Mouse (Mus musculus) C2C12 (cell line): ENCODE data around the gene Zfhx3. TPM values are rescaled to one million over a fixed set of nuclear protein-coding genes. Genes with fewer than 3 reads are reported as not detected.

Source experiments
- H3K27me3 ChIP-seq: one replicate; pipeline ENCODE4 v1.6.1; 2011; ENCODE audit not compliant: control insufficient read depth, insufficient read depth, insufficient read length
- H3K36me3 ChIP-seq: one replicate; pipeline ENCODE4 v1.6.1; 2011; ENCODE audit not compliant: control insufficient read depth, insufficient read depth
- H3K4me3 ChIP-seq: one replicate; pipeline ENCODE4 v1.5.1; 2011; ENCODE audit warnings: mild to moderate bottlenecking, control low read depth; ENCODE audit not compliant: poor library complexity, insufficient read depth, severe bottlenecking
- H3K79me2 ChIP-seq: one replicate; pipeline ENCODE4 v1.6.1; 2011; ENCODE audit not compliant: control insufficient read depth, insufficient read depth
- H3K79me3 ChIP-seq: one replicate; pipeline ENCODE4 v1.6.1; 2011; ENCODE audit warnings: low read depth, control low read depth
- H3ac ChIP-seq: one replicate; pipeline ENCODE3; 2011; ENCODE audit warnings: low read depth; ENCODE audit not compliant: control insufficient read depth, insufficient read length
- CEBPB ChIP-seq: IDR thresholded peaks from one replicate; pipeline ENCODE4 v1.6.1; 2011; ENCODE audit warnings: low read depth, mild to moderate bottlenecking, control low read depth, moderate library complexity
- CTCF ChIP-seq: IDR thresholded peaks from one replicate; pipeline ENCODE4 v1.5.1; 2011; ENCODE audit not compliant: control insufficient read depth, insufficient read depth, insufficient read length
- FOSL1 ChIP-seq: IDR thresholded peaks from one replicate; pipeline ENCODE4 v1.8.0; 2011; ENCODE audit warnings: mild to moderate bottlenecking, low read length; ENCODE audit not compliant: poor library complexity, insufficient read depth, severe bottlenecking
- MAX ChIP-seq: IDR thresholded peaks from one replicate; pipeline ENCODE4 v1.6.1; 2011; ENCODE audit warnings: mild to moderate bottlenecking, control low read depth
- MYOD1 ChIP-seq: IDR thresholded peaks from one replicate; pipeline ENCODE4 v1.6.1; 2011; ENCODE audit warnings: low read depth; ENCODE audit not compliant: control insufficient read depth, insufficient read length
- MYOG ChIP-seq: IDR thresholded peaks from one replicate; pipeline ENCODE4 v1.6.1; 2011; ENCODE audit not compliant: control insufficient read depth, insufficient read length; ENCODE audit errors: extremely low read depth
- USF1 ChIP-seq: IDR thresholded peaks from one replicate; pipeline ENCODE4 v1.6.1; 2011; ENCODE audit warnings: low read depth, mild to moderate bottlenecking, control low read depth, moderate library complexity
- polyA plus RNA-seq: library from polyadenylated mRNA; unstranded; fragments of >200 nt; fragmentation: generic; extraction: Trizol; gene quantifications from one replicate; pipeline ENCODE4 v1.2.1, GENCODE M21; 2012; ENCODE audit warnings: missing spikeins

The Zfhx3 gene
- polyA plus RNA-seq, 1 experiment = 4.3 TPM

GRCm38 (mm10) chr8:108966041-108966440 is 1023.6 kb downstream of the Zfhx3 start:
- no peaks in the 10 kb centered on the region for H3K79me3 ChIP-seq
- H3K27me3 ChIP-seq = no peaks in the 10 kb centered on the region
- no peaks in the 10 kb centered on the region for H3K79me2 ChIP-seq
- no peaks in the 10 kb centered on the region for H3K36me3 ChIP-seq
- no peak overlapping the region for H3K4me3 ChIP-seq
- TF ChIP-seq MYOG (no peak), FOSL1 (no peak), MAX (no peak), CTCF (no peak), CEBPB (no peak), USF1 (no peak), MYOD1 (no peak)
- H3ac ChIP-seq = no peak overlapping the region

DNA sequence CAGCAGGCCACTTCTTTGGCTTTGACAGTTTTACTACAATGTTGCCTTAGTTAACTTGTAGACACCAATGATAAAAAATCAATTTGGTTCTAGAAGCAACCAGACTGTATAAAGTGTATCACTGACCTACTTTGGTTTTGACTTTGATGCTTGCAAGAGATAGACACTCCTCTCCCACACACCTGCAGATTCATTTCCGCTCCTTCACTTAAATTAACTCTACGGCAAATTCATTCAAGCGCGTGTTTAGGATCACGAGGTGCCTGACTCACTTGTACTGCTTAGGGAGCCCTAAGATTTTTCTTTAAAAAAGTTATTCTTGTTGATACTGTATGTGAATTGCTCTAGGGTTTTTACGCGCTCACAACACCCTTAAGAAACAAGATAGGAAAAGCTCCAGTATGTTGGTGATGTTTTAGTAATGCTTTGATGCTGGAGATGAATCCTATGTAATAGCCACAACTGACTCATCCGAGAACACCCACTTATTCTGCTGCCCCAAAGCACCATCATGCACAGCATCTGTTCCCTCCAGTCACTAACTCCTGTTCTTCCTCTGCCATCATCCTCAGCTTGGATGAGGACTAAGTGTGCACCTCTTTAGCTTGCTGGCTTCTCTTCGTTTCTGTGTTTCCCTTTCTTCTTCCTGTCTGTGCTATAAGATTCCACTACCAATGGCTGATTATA is 1031.3 kb downstream of the Zfhx3 start:
- no peak overlapping the region for H3K4me3 ChIP-seq
- no peaks in the 10 kb centered on the region for H3K79me3 ChIP-seq
- no peak for TF ChIP-seq CTCF
- no peak for TF ChIP-seq USF1
- TF ChIP-seq MAX = no peak
- TF ChIP-seq MYOG = no peak
- no peak for TF ChIP-seq MYOD1
- TF ChIP-seq CEBPB = no peak
- no peak for TF ChIP-seq FOSL1
- no peaks in the 10 kb centered on the region for H3K79me2 ChIP-seq
- H3ac ChIP-seq = no peak overlapping the region
- no peaks in the 10 kb centered on the region for H3K27me3 ChIP-seq
- no peaks in the 10 kb centered on the region for H3K36me3 ChIP-seq

- Histone ChIP-seq H3K27me3 (no peaks in the 10 kb centered on the region), H3K79me2 (no peaks in the 10 kb centered on the region), H3ac (no peak overlapping the region), H3K36me3 (no peaks in the 10 kb centered on the region), H3K4me3 (no peak overlapping the region), H3K79me3 (no peaks in the 10 kb centered on the region)
- TF ChIP-seq CTCF = no peak
- TF ChIP-seq MYOD1 = no peak
- TF ChIP-seq FOSL1 = no peak
- TF ChIP-seq MAX = no peak
- no peak for TF ChIP-seq USF1
- no peak for TF ChIP-seq CEBPB
- no peak for TF ChIP-seq MYOG
Observed at GRCm38 (mm10) chr8:108977693-108978361, 1035.4 kb downstream of the Zfhx3 start.

DNA sequence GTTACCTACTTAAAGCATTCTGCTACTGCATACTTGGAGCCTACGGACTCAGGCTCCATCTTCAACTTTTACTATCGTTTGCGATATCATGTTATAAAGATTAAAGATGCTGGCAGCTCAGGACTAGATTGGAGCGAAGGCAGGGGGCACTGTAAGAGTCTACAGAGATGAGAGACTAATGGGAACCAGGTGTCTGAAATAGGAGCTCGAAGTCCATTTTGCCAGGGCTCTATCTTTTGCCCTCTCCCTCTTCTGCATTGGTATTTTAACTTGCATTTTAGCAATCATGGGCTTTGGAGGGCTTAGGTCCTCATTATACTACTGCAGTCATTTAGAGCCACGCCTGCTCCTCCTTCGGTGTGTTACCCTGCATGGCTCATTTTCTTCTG is 1035.9 kb downstream of the Zfhx3 start:
- no peaks in the 10 kb centered on the region for H3K79me2 ChIP-seq
- H3K36me3 ChIP-seq = no peaks in the 10 kb centered on the region
- H3ac ChIP-seq = no peak overlapping the region
- H3K27me3 ChIP-seq = no peaks in the 10 kb centered on the region
- TF ChIP-seq MYOG (no peak), CTCF (no peak), MAX (no peak), MYOD1 (no peak), USF1 (no peak), FOSL1 (no peak), CEBPB (no peak)
- no peaks in the 10 kb centered on the region for H3K79me3 ChIP-seq
- no peak overlapping the region for H3K4me3 ChIP-seq

DNA sequence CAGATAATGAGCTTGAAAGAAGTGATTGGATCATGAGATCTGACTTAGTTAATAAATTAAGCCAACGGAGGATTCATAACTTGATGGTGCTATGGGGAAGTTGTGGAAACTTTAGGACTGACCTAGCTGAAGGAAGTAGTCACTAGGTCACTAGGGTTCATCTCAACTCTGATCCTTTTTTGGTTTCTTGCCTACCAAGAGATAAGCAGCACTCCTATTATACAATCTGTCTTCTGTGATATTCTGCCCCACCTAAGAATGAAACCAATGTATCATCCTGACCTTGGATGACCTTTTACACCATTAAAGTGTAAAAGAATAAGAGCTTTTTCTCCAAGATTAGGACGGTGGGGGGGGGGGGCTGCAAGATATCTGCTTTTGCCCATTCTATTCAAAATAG is 1042.5 kb downstream of the Zfhx3 start:
- Histone ChIP-seq H3ac (no peak overlapping the region), H3K27me3 (no peaks in the 10 kb centered on the region), H3K79me3 (no peaks in the 10 kb centered on the region), H3K36me3 (no peaks in the 10 kb centered on the region), H3K79me2 (no peaks in the 10 kb centered on the region), H3K4me3 (no peak overlapping the region)
- TF ChIP-seq CEBPB (no peak), MYOG (no peak), USF1 (no peak), MAX (no peak), FOSL1 (no peak), CTCF (no peak), MYOD1 (no peak)
